Mouse (Mus musculus): ENCODE measurements around the gene Yif1a. TPM values are rescaled to one million over a fixed set of nuclear protein-coding genes. Genes with fewer than 3 reads are reported as not detected.

Gene Yif1a
- polyA plus RNA-seq, 1 experiment from 2014 or later: 129 TPM

DNA sequence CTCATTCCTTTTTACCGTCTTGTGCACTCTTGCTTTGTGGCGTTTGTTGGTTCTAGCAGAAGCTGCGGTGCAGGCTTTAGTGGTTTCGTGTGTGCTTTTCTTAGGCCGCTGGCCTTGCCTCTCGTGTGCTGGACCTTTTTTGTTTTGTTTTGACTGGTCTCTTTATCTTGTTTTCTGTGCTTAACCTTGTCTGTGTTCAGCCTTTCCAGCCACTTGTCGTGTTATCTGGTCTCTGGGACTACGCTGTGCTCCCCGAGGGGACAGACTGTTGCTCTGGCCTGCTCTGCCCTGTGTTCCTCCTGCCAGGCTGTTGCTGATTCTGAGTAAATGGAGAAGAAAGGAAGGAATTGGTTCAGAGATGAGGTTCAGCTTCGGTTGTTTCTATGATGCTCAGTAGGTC lies 34.2 kb downstream of the Yif1a start:
- Histone ChIP-seq H3K36me3 (ENCODE audit: insufficient read depth, low read length) (no peaks in the 10 kb centered on the region), H3K27ac (no peak overlapping the region), H3K9ac (ENCODE audit: low read depth, low read length) (no peak overlapping the region), H3K4me1 (replicated peaks; ENCODE audit: insufficient read depth, low read length) (no peaks in the 10 kb centered on the region), H3K27me3 (ENCODE audit: insufficient read depth, low read length) (no peaks in the 10 kb centered on the region), H3K9me3 (replicated peaks; ENCODE audit: low read length) (no peaks in the 10 kb centered on the region), H3K4me2 (ENCODE audit: low read length) (no peak overlapping the region), H3K4me3 (replicated peaks; ENCODE audit: low read depth, low read length) (no peak overlapping the region)
- WGBS: 79% methylated on average over 10 of the region's 10 CpGs
- DNase-seq (ENCODE audit: low spot score): no peak
- no peak for ATAC-seq (replicated peaks; ENCODE audit: low FRiP score, low read depth)
- no peak for TF ChIP-seq CTCF (IDR thresholded peaks at IDR 0.05; ENCODE audit: low read depth)

DNA sequence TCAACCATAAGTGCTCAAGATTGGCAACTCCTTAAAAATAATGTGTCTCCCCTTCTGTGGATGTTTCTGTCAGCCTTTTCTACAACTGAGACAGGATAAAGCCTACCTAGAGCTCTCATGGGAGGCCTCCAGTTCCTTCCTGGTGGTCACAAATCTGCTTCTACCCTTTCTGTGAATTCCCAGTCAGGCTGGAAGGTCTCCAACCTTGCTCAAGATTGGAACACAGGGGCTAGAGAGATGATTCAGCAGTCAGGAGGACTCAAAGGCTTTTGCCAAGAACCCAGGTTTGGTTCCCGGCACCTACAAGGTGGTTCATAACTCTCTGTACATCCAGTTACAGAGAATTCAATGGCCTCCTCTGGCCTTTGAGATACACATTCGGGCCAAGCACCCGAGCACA lies 34.9 kb downstream of the Yif1a start:
- no peak for TF ChIP-seq CTCF (IDR thresholded peaks at IDR 0.05; ENCODE audit: low read depth)

DNA sequence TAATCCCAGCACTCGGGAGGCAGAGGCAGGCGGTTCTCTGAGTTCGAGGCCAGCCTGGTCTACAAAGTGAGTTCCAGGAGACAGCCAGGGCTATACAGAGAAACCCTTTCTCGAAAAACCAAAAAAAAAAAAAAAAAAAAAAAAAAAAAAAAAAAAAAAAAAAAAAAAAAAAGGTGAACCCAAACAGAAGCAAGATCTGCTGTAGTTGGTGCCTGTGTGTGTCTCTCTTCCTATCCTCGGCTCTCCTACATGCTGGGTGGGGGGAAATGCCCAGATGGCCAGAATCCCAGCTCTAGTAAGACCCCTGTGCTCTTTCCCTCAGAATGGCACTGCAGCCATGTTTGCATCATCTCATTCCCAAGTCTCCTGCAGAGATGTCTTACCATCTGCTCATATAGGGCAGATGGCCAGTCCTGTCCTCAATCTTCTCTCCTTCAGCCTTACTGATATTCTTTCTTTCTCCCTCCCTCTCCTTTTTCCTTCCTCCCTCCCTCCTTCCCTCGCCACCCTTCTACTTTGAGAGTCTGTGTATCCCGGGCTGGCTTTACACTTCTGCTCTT lies 35.8 kb downstream of the Yif1a start:
- Histone ChIP-seq H3K36me3 (ENCODE audit: insufficient read depth, low read length) (no peaks in the 10 kb centered on the region), H3K27ac (no peak overlapping the region), H3K9me3 (replicated peaks; ENCODE audit: low read length) (no peaks in the 10 kb centered on the region), H3K9ac (ENCODE audit: low read depth, low read length) (no peak overlapping the region), H3K4me1 (replicated peaks; ENCODE audit: insufficient read depth, low read length) (no peaks in the 10 kb centered on the region), H3K4me2 (ENCODE audit: low read length) (no peak overlapping the region), H3K4me3 (replicated peaks; ENCODE audit: low read depth, low read length) (no peak overlapping the region), H3K27me3 (ENCODE audit: insufficient read depth, low read length) (no peaks in the 10 kb centered on the region)
- ATAC-seq (replicated peaks; ENCODE audit: low FRiP score, low read depth) (no peak), DNase-seq (ENCODE audit: low spot score) (no peak)
- no peak for TF ChIP-seq CTCF (IDR thresholded peaks at IDR 0.05; ENCODE audit: low read depth)
- 65% methylated on average over 7 of the region's 7 CpGs for WGBS

More for the DNA sequence above, 34.9 kb downstream of the Yif1a start:
- 77% methylated on average over 3 of the region's 3 CpGs for WGBS
- ATAC-seq (replicated peaks; ENCODE audit: low FRiP score, low read depth) (no peak), DNase-seq (ENCODE audit: low spot score) (no peak)
- no peak overlapping the region for H3K4me3 ChIP-seq (replicated peaks; ENCODE audit: low read depth, low read length)
- no peaks in the 10 kb centered on the region for H3K36me3 ChIP-seq (ENCODE audit: insufficient read depth, low read length)
- H3K27ac ChIP-seq: no peak overlapping the region
- no peak overlapping the region for H3K9ac ChIP-seq (ENCODE audit: low read depth, low read length)
- no peaks in the 10 kb centered on the region for H3K4me1 ChIP-seq (replicated peaks; ENCODE audit: insufficient read depth, low read length)
- H3K9me3 ChIP-seq (replicated peaks; ENCODE audit: low read length): no peaks in the 10 kb centered on the region
- H3K4me2 ChIP-seq (ENCODE audit: low read length): no peak overlapping the region
- H3K27me3 ChIP-seq (ENCODE audit: insufficient read depth, low read length): no peaks in the 10 kb centered on the region

DNA sequence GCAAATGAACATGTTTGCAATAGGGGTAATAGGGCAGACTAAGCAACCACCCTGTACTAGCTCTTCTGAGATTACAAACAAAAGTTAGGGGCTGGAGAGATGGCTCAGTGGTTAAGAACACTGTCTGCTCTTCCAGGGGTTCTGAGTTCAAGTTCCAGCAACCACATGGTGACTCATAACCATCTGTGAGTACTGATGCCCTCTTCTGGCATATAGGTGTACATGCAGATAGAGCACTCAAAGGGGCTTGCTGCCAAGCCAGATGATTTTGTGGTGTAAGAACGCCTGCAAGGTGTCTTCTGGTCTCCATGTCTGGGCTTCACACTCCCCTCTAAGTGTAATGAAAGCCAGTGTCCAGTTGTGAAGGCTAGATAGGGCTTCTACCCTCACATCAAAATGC lies 41.4 kb downstream of the Yif1a start:
- peaks cover 7% of the 10 kb centered on the region for H3K36me3 ChIP-seq (ENCODE audit: insufficient read depth, low read length)
- no peak overlapping the region for H3K9ac ChIP-seq (ENCODE audit: low read depth, low read length)
- WGBS: 62% methylated on average over 1 of the region's 1 CpGs
- no peak overlapping the region for H3K4me2 ChIP-seq (ENCODE audit: low read length)
- TF ChIP-seq CTCF (IDR thresholded peaks at IDR 0.05; ENCODE audit: low read depth): peak; percentile 53
- DNase-seq (ENCODE audit: low spot score): peak; percentile 29
- no peaks in the 10 kb centered on the region for H3K4me1 ChIP-seq (replicated peaks; ENCODE audit: insufficient read depth, low read length)
- ATAC-seq (replicated peaks; ENCODE audit: low FRiP score, low read depth): no peak
- H3K27ac ChIP-seq: no peak overlapping the region
- no peak overlapping the region for H3K4me3 ChIP-seq (replicated peaks; ENCODE audit: low read depth, low read length)
- no peaks in the 10 kb centered on the region for H3K9me3 ChIP-seq (replicated peaks; ENCODE audit: low read length)
- no peaks in the 10 kb centered on the region for H3K27me3 ChIP-seq (ENCODE audit: insufficient read depth, low read length)

DNA sequence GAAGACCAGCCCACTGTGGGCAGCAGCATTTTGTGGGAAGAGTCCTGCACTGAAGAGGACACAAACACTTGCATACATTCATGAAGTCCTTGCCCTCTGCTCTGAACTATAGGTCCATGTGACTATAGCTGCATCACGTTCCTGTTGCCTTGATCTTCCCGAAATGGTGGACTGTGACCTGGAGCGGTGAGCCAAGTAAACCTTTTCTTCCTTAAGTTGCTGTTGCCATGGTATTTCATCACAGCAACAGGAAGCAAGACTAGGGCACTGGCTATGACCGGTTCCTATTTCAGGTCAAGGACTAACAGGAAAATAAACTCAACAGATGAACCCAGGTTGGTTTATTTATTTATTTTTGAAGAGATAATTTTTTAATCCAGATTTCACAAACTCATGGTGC lies 42.9 kb downstream of the Yif1a start:
- no peaks in the 10 kb centered on the region for H3K4me1 ChIP-seq (replicated peaks; ENCODE audit: insufficient read depth, low read length)
- no peak for DNase-seq (ENCODE audit: low spot score)
- 48% methylated on average over 4 of the region's 4 CpGs for WGBS
- peak; percentile 67; the same call in 1 of the 2 replicates for ATAC-seq (replicated peaks; ENCODE audit: low FRiP score, low read depth)
- TF ChIP-seq CTCF (IDR thresholded peaks at IDR 0.05; ENCODE audit: low read depth): no peak
- no peak overlapping the region for H3K4me2 ChIP-seq (ENCODE audit: low read length)
- H3K36me3 ChIP-seq (ENCODE audit: insufficient read depth, low read length): peaks cover 16% of the 10 kb centered on the region
- no peaks in the 10 kb centered on the region for H3K9me3 ChIP-seq (replicated peaks; ENCODE audit: low read length)
- no peaks in the 10 kb centered on the region for H3K27me3 ChIP-seq (ENCODE audit: insufficient read depth, low read length)
- H3K4me3 ChIP-seq (replicated peaks; ENCODE audit: low read depth, low read length): no peak overlapping the region
- H3K27ac ChIP-seq: 0 out of 2 replicates have a peak overlapping the region, but pooled peaks have one; percentile 15
- H3K9ac ChIP-seq (ENCODE audit: low read depth, low read length): no peak overlapping the region

DNA sequence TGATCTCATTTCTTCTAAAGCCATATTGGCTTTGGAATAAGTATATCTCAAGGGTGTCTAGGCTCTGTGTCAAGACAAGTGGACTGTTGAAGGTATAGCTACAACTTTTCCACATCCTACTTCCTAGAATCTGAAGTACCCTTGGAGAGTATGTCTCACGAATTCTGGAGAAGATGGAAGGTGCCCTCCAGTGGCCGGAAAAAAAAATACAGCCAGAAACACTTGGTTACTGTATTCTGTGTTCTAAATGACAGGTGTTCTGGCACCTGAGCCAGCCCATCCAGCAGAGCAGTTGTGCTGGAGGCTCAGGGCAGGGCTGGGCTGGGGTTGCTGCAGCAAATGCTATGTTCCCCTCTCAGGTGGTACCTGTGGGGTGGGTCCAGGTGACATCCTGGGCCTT lies 51.3 kb downstream of the Yif1a start:
- WGBS: 0% methylated on average over 2 of the region's 2 CpGs
- 0 out of 2 replicates have a peak, but pooled peaks have one; percentile 50 for ATAC-seq (replicated peaks; ENCODE audit: low FRiP score, low read depth)
- DNase-seq (ENCODE audit: low spot score): peak; percentile 77
- H3K4me2 ChIP-seq (ENCODE audit: low read length): no peak overlapping the region
- no peak overlapping the region for H3K9ac ChIP-seq (ENCODE audit: low read depth, low read length)
- H3K9me3 ChIP-seq (replicated peaks; ENCODE audit: low read length): no peaks in the 10 kb centered on the region
- no peak overlapping the region for H3K4me3 ChIP-seq (replicated peaks; ENCODE audit: low read depth, low read length)
- H3K27me3 ChIP-seq (ENCODE audit: insufficient read depth, low read length): no peaks in the 10 kb centered on the region
- peaks cover 43% of the 10 kb centered on the region for H3K36me3 ChIP-seq (ENCODE audit: insufficient read depth, low read length)
- TF ChIP-seq CTCF (IDR thresholded peaks at IDR 0.05; ENCODE audit: low read depth): peak; percentile 77
- H3K4me1 ChIP-seq (replicated peaks; ENCODE audit: insufficient read depth, low read length): no peaks in the 10 kb centered on the region
- no peak overlapping the region for H3K27ac ChIP-seq

Other genes with a start within 250 kb of the Yif1a start
- gene Ccs, start 249.2 kb upstream of the Yif1a start, polyA plus RNA-seq (2015; fragmentation: Nextera tagmentation; extraction: Ambion mirVana): 72.9 and 82.1 TPM in 2 replicates
- gene Ccdc87, start 249.2 kb upstream of the Yif1a start, polyA plus RNA-seq (2015; fragmentation: Nextera tagmentation; extraction: Ambion mirVana): 0.04 TPM in 1 of 2 replicates, not detected in the other
- gene Ctsf, start 233.4 kb upstream of the Yif1a start, polyA plus RNA-seq (2015; fragmentation: Nextera tagmentation; extraction: Ambion mirVana): 79.8 and 80.6 TPM in 2 replicates
- 4.0 and 4.1 TPM in 2 replicates for gene Actn3, start 210.6 kb upstream of the Yif1a start, polyA plus RNA-seq (2015; fragmentation: Nextera tagmentation; extraction: Ambion mirVana)
- 8.7 and 9.5 TPM in 2 replicates for gene Zdhhc24, start 209.9 kb upstream of the Yif1a start, polyA plus RNA-seq (2015; fragmentation: Nextera tagmentation; extraction: Ambion mirVana)
- 4.9 and 5.0 TPM in 2 replicates for gene Bbs1, start 181.9 kb upstream of the Yif1a start, polyA plus RNA-seq (2015; fragmentation: Nextera tagmentation; extraction: Ambion mirVana)
- gene Dpp3, start 160.3 kb upstream of the Yif1a start, polyA plus RNA-seq (2015; fragmentation: Nextera tagmentation; extraction: Ambion mirVana): 61.7 and 69.2 TPM in 2 replicates
- 1.5 and 1.9 TPM in 2 replicates for gene Peli3, start 145.4 kb upstream of the Yif1a start, polyA plus RNA-seq (2015; fragmentation: Nextera tagmentation; extraction: Ambion mirVana)
- 132 and 137 TPM in 2 replicates for gene Mrpl11, start 126.4 kb upstream of the Yif1a start, polyA plus RNA-seq (2015; fragmentation: Nextera tagmentation; extraction: Ambion mirVana)
- not detected in 2 replicates for gene Npas4, start 98.2 kb upstream of the Yif1a start, polyA plus RNA-seq (2015; fragmentation: Nextera tagmentation; extraction: Ambion mirVana)
- gene Slc29a2, start 64.7 kb upstream of the Yif1a start, polyA plus RNA-seq (2015; fragmentation: Nextera tagmentation; extraction: Ambion mirVana): 4.9 and 5.4 TPM in 2 replicates
- gene B4gat1, start 49.7 kb upstream of the Yif1a start, polyA plus RNA-seq (2015; fragmentation: Nextera tagmentation; extraction: Ambion mirVana): 57.1 and 64.2 TPM in 2 replicates
- gene AC124502.3, start 49.6 kb upstream of the Yif1a start, polyA plus RNA-seq (2015; fragmentation: Nextera tagmentation; extraction: Ambion mirVana): 1.1 and 1.3 TPM in 2 replicates
- 40.2 and 44.0 TPM in 2 replicates for gene Brms1, start 47.2 kb upstream of the Yif1a start, polyA plus RNA-seq (2015; fragmentation: Nextera tagmentation; extraction: Ambion mirVana)
- gene Rin1, start 38.1 kb upstream of the Yif1a start, polyA plus RNA-seq (2015; fragmentation: Nextera tagmentation; extraction: Ambion mirVana): 2.8 and 3.2 TPM in 2 replicates
- gene Cd248, start 20.5 kb upstream of the Yif1a start, polyA plus RNA-seq (2015; fragmentation: Nextera tagmentation; extraction: Ambion mirVana): 35.0 and 40.6 TPM in 2 replicates
- 1.4 and 2.1 TPM in 2 replicates for gene Tmem151a, start 3.0 kb upstream of the Yif1a start, polyA plus RNA-seq (2015; fragmentation: Nextera tagmentation; extraction: Ambion mirVana)
- gene Cnih2, start 10.0 kb downstream of the Yif1a start, polyA plus RNA-seq (2015; fragmentation: Nextera tagmentation; extraction: Ambion mirVana): 4.2 and 4.7 TPM in 2 replicates
- 270 and 284 TPM in 2 replicates for gene Rab1b, start 18.5 kb downstream of the Yif1a start, polyA plus RNA-seq (2015; fragmentation: Nextera tagmentation; extraction: Ambion mirVana)
- 18.1 and 20.2 TPM in 2 replicates for gene Klc2, start 30.0 kb downstream of the Yif1a start, polyA plus RNA-seq (2015; fragmentation: Nextera tagmentation; extraction: Ambion mirVana)
- 14.2 and 14.8 TPM in 2 replicates for gene Pacs1, start 184.6 kb downstream of the Yif1a start, polyA plus RNA-seq (2015; fragmentation: Nextera tagmentation; extraction: Ambion mirVana)
- gene Sf3b2, start 206.9 kb downstream of the Yif1a start, polyA plus RNA-seq (2015; fragmentation: Nextera tagmentation; extraction: Ambion mirVana): 239 and 274 TPM in 2 replicates
- gene Gal3st3, start 209.8 kb downstream of the Yif1a start, polyA plus RNA-seq (2015; fragmentation: Nextera tagmentation; extraction: Ambion mirVana): 2.2 and 2.7 TPM in 2 replicates
- not detected in 2 replicates for gene Catsper1, start 247.2 kb downstream of the Yif1a start, polyA plus RNA-seq (2015; fragmentation: Nextera tagmentation; extraction: Ambion mirVana)